ENCODE assay signal across 27 mouse cellular contexts in the genomic region with DNA sequence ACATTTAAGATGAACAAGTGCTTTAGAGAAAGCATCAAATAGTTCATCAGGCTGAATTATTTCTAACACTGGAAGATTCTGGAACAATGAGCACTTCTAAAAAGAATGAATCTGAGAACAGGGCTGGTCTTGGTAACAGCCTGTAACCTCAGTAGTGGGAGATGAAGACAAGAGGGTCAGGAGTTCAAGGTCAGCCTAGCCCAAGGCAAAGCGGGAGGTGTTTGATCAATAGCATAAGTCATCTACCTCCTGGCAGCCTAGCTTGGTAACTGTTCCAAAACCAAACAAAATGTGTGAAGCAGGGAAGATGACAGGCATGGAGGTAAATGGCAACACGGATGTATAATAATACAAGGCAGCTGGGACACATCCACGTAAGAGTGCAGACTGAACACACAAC. TPM values are rescaled to one million over a fixed set of nuclear protein-coding genes. Genes with fewer than 3 reads are reported as not detected.
"Had no signal": no experiment of that assay in that cellular context is flagged by ENCODE, and none has a peak within 500 bp of the region (broad histone marks: within the 10 kb centered on the region; RNA-seq: fewer than 3 reads in every experiment).

No protein-coding gene starts in this region.

- DNase-seq: kidney, adult 2 months; kidney, postnatal 10 days; kidney, postnatal 36 days; layer of hippocampus, postnatal 36 days; liver, postnatal 0 days; lung, embryonic 14.5 days; lung, postnatal 36 days; thymus, postnatal 25 days had no signal

- H3K27me3 ChIP-seq: kidney, embryonic 15.5 days; midbrain, embryonic 13.5 days had no signal

- H3K9me3 ChIP-seq: kidney, embryonic 15.5 days; midbrain, embryonic 10.5 days; midbrain, embryonic 13.5 days had no signal

- ATAC-seq: intestine, postnatal 0 days; liver, postnatal 0 days; lung, postnatal 0 days; midbrain, embryonic 13.5 days had no signal

- H3K27ac ChIP-seq: kidney, embryonic 15.5 days; left cerebral cortex, adult 2 months; liver, embryonic 14.5 days; midbrain, embryonic 10.5 days; midbrain, embryonic 13.5 days had no signal

- H3K36me3 ChIP-seq: kidney, embryonic 15.5 days; midbrain, embryonic 10.5 days; midbrain, embryonic 13.5 days had no signal

- H3K4me2 ChIP-seq: kidney, embryonic 15.5 days; lung, embryonic 14.5 days; midbrain, embryonic 13.5 days had no signal

- H3K4me3 ChIP-seq: kidney, embryonic 15.5 days; left cerebral cortex, adult 2 months; megakaryocyte, embryonic 14.5 days; midbrain, embryonic 10.5 days; midbrain, embryonic 13.5 days had no signal

- H3K9ac ChIP-seq: kidney, embryonic 15.5 days; liver, embryonic 14.5 days; liver, postnatal 0 days; lung, embryonic 14.5 days; midbrain, embryonic 13.5 days had no signal

RNA-seq across cellular contexts. Expression of a gene that starts 34.1 kb away (rescaled TPM):
- total RNA-seq: layer of hippocampus, adult 8-10 months; layer of hippocampus, postnatal 10 days; layer of hippocampus, postnatal 36 days; left cerebral cortex, adult 2 months; left cerebral cortex, postnatal 10 days; left cerebral cortex, postnatal 36 days; midbrain, postnatal 0 days had no signal
- polyA plus RNA-seq: intestine, postnatal 0 days; kidney, adult 2 months; limb, embryonic 14.5 days; neural tube, embryonic 11.5 days; small intestine, adult 2 months; spleen, adult 2 months; thymus, postnatal 0 days; urinary bladder, adult 2 months had no signal
